Mouse (Mus musculus): ENCODE results near the gene Acat3.
"Not testable (repeated sequence)": the region's sequence is repeated elsewhere in the genome, so short reads cannot be mapped to it uniquely, and the experiment has no call there.

The Acat3 gene

DNA sequence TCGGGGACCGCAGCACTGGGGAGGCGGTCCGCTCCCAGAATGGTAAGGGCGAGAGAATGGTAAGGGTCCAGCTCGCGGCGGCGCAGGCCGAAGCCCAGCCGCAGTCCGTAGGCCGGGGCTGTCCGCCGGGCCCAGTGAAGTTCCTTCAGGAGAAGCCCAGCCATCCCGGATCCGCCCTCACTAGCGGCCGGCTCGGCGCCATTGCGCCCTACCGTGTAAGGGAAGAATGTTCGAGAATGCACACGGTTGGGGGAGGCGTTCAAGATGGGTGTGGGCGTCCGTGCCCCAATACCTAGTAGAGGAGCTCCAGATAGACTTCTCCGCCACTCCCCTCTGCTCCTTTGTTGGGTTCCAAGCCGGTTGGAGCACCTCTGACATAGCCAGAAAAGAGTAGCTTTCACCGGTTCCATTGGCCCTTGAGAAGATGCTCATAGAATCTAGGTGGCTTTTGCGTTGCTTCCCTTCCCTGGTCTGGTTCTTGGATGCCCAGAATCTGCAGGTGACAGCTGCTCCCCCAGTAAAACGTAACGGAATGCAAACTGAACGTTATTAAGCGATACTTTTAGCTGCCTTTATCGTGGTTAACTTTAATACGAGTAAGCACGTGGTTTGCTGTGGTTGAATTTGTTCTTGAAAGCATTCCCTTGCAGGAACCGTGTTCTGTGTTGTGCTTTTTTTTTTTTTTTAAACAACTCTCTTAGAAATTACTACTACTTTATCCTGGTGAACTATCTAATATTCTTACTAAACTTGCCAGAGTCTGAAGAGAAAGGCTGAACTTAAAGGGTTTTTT is 23.6 kb downstream of the Acat3 start:
- DNase-seq, result peak; percentile 53

DNA sequence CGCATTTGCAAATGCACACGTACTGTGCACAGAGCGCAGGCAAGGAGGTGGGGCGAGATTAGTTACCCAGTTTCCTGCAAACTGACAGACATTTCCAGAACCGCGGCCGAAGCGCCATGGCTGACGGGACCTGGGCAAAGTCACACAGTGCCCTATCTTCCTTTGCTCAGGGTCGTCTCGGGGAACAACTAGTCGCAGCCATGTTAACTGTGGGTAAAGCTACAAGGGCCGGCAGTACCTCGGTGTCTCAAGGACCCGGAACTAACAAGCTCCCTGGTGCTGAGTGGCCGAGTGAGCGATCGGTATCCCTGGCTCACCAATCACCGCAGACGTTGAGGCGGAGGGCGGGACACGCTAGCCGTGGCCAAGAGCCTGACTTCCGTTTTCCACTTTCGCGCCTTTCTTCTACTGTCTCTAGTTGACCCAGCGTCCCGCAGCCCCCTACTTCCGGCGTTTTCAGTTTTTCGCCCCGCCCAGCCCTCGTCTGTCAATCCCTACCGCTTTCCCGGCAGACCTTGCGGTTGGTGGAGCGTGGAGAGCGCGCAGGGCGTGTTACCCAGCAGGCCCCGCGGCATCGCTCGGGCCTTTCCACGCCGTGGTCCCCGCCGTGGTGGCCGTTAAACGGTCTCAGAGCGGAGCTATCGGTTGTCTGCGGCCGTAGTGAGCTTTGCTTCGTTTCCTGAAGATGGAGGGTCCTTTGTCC is 24.4 kb downstream of the Acat3 start, which contains the start of gene Mrpl18:
Gene Mrpl18, minus strand, starts transcription at position 465 of the 703 bp plus-strand sequence.
- peak; percentile 95 for DNase-seq

DNA sequence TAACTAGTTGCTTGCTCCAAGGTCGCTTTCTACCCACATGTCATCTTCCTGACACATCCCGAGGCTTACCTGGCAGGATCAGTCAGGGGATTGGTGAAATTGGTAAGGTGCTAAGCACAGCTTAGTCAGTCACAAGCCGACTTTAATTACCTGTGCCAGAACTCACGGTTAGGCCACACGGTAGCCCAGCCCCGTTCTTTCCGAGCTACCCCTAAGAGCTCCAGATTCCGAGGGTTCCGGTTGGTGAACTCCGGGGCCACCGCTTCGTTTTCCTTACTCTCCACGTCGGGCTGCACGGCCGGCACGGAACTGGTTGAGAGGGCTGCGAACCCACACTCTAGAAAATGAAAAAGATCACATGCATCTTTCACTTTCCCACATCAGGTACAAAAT is 24.9 kb downstream of the Acat3 start, which contains the start of gene Tcp1:
Gene Tcp1, plus strand, starts transcription at position 214 of the 393 bp plus-strand sequence.
- no peak for DNase-seq

DNA sequence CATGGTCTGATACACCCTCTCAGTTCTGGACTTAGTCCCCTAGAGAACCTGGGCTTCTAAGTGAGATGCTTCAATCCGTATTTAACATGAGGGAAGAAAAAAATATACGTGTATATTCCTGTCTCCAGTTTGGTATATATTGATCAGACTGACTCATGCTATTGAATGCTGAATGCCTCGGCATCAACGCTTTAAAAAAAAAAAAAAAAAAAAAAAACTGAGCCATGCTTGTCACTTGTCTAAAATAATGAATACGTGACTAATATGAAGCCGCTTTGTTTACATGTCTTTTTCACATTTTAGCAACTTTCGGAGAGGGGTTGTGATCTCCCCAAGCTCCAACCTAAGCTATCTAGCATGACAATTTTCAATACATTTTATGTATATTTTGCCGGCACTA is 30.0 kb downstream of the Acat3 start:
- no peak for DNase-seq

DNA sequence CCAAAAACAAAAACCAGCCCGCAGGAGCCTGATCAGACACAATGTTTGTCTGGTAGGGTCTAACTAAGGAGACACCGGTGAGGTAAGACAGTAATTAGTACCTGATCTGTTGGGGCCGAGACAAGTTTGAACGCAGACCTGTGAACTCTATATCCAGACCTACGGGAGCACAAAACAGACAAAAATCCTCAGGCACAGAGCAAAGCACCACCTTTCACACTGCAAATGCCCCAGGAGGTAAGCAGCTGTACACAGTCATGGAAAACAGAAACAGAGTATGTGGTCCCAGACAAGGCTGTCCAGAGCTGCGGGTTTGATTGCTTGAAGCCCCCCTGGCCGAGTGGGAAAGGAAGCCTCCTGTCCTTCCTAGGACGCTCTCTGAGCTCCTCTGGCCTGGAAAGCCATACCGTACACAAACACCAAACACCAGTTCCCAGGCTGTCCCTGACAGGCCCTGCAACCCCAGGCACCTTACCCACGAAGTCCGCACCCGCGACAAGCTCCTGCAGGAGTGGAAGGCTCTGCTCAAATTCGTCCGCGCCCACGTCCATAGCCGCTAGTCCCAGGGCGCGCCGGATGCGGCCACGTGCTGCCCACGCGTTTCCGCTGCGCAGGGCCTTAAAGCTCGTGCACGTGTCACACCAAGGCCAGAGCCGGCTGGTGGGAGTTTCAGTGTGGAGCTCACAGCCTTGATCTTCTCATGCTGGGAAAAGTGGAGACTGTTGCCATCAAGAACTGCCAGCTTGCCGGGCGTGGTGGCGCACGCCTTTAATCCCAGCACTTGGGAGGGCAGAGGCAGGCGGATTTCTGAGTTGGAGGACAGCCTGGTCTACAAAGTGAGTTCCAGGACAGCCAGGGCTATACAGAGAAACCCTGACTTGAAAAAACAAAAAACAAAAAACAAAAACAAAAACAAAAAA is 30.8 kb downstream of the Acat3 start, which contains the start of gene Pnldc1:
Gene Pnldc1, minus strand, starts transcription at position 870 of the 920 bp plus-strand sequence.
- DNase-seq, result no peak

DNA sequence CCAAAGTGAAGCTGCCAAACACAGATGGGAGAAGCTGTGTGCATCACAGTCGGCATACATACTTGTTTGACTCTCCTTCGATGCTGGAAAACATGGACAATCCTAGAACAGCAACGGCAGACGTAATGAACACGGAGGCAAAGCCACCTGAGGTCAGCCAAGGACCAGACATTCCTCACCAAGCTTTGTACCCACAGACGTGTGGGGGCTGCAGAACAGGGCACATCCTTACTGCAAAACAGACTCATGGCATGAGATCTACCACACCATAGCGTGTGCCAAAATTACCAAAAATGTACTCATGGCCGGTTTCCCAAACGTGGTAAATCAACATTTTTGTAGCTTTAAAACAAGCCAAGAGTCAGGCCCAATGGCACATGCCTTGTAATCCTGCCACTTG is 34.0 kb downstream of the Acat3 start:
- DNase-seq, result no peak

DNA sequence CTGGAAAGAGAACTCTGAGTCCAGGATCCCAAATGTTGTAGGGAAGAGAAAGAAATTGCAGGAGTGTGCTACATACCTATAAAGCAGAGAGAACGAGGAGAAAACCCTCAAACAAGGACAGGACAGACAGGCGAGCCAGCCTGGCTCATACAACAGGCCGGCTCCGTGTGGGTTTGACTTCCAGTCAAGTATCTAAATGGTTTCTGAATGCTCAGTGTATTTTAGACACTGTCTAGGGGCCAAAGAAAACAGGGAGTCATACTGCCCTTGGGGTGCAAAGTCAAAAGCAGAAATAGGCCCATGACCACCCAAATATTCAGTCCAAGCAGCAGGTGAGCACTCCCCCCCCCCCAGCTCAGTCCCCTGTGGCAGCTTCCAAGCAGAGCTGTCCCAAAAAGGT is 34.6 kb downstream of the Acat3 start:
- no peak for DNase-seq

DNA sequence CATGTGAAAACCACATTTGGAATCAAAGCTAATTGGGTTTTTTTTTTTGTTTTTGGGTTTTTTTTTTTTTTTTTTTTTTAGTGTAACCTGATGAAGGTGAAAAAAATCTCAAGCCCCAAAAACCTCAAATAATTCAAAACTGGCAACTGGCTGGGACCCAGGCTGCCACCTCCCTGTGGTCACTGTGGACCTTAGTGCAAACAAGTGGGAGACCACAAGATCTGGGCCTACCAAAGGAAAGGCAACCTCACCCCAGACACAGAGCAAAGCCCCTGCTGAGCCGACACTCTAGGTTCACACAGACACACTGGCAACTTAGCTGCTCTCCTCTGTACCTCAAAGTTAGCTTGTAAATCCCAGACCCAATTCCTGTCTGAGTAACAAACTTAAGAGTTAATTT is 36.1 kb downstream of the Acat3 start:
- no peak for DNase-seq

DNA sequence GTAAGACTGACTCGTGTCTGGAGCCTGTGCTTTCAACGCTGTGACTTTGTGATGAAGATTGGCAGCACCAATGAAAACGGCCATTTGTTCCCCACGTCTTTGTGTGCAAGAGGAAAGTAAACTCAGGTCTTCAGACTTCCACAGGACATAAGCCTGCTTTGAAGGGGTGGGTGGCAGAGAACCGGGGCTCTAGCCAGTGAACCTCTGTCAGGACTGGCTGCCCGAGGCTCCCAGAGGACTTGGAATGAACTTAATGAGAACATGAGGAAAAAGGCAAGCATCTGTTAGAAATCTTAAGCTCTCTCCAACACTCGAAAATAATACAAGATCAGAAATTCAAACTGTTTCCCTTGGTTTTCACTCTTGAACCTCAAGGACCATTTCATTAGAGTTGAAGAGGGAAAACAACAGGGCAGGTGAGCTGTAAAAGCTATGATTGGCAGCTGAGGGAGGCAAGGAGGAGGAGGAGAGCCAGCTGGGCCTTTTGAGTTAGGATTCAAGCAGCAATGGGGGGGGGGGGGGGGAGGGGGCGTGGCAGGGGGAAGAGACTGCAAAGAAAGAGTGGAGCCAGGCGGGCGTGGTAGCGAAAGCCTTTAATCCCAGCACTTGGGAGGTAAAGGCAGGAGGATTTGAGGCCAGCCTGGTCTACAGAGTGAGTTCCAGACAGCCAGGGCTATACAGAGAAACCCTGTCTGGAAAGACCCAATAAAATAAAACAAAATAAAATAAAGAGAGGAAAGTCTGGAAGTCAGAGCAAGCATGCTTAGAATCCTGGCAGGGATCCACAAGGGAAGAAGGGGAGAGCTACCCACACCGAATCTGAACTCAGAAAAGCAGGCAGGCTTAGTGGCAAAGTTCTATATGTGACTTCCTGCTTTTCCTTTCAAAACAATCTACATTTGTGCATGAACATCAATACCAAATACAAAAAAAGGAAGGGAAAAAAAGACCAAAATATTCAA is 36.7 kb downstream of the Acat3 start:
- DNase-seq, result no peak

DNA sequence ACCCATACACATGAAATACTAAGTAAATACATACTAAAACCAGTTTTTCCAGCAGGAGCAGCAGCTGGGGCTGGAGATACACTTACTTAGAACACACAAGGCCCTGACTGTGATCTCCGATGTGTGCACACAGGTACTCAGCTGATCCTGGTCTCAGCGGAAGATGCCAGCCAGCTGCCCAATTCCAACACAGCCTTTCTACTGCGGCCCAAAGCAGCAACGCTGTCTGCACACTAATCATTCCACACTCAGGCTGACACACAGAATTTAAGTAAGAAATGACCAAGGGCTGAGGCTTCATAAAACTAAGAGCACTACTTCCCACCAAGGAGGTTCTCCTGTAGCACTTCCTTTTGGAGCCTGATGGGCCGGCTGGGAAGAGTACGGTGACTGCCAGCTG is 38.1 kb downstream of the Acat3 start:
- no peak for DNase-seq

DNA sequence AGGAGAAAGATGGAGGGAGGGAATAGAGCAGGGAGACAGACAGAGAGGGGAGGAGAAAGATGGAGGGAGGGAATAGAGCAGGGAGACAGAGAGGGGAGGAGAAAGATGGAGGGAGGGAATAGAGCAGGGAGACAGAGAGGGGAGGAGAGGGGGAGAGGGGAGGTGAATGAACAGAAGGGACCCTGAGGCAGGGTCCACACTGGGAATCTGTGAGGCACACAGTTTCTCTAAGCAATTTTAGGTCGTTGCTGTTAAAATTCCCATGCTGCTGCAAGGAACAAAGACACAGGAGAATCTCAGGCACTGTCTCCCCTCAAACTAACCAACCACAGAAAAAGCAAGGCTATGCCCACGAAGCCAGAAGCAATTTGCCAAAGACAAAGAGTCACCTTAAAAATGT is 41.8 kb downstream of the Acat3 start:
- not testable (repeated sequence) for DNase-seq

DNA sequence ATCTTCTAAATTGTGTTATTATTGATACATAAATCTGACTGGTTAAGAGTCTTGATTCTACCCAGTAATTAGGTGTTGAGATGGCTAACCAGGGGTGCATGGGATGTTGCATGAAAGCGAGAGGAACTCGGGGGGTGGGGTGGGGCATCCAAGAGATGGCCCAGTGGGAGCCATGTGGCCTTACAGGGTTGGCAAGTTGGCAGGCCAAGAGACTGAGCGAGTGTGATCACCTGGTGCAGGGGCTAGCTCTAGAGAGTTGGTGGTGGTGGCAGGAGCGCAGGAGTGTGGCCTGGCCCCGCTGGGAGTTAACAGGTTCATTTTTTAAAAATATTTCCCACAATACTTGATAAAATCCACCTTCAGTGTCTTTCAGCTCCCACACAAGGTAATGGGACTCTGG is 42.7 kb downstream of the Acat3 start:
- no peak for DNase-seq

DNA sequence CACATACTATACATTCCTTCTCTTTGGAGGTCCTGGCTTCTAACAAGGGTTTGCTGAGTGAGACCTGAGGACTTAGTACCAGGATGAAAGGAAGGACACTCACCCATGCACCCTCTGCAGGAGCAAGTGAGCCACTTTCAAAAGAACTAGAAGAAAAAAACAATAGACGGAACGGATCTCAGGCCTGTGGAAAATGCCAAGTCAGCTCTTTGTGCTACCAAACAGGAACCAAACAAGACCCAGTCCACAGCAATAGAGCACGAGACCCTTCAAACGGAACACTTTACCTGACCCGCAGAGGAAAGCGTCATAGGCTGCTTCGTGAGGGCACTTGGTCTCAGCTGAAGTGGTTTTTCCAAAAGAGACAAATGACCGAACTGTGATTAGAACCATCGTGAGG is 48.4 kb downstream of the Acat3 start:
- no peak for DNase-seq

DNA sequence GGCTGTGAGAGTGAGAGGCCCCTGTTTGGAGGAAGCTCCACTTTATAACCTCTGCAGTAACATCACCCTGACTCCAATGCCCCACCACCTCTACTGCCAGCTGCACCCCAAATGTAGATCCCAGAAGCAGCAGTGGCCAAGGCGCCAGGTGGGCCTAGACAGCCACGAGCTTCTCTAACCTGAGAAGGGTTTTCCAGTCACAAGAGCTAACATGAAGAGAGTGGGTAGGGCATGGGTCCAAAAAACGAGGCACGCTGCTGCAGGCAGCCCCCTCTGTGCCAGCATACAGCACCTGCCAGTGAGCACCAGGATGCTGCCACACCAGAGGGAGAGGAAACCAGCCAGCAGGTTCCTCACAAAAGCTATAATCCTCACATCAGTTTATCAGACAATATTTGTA is 49.3 kb downstream of the Acat3 start:
- no peak for DNase-seq

DNA sequence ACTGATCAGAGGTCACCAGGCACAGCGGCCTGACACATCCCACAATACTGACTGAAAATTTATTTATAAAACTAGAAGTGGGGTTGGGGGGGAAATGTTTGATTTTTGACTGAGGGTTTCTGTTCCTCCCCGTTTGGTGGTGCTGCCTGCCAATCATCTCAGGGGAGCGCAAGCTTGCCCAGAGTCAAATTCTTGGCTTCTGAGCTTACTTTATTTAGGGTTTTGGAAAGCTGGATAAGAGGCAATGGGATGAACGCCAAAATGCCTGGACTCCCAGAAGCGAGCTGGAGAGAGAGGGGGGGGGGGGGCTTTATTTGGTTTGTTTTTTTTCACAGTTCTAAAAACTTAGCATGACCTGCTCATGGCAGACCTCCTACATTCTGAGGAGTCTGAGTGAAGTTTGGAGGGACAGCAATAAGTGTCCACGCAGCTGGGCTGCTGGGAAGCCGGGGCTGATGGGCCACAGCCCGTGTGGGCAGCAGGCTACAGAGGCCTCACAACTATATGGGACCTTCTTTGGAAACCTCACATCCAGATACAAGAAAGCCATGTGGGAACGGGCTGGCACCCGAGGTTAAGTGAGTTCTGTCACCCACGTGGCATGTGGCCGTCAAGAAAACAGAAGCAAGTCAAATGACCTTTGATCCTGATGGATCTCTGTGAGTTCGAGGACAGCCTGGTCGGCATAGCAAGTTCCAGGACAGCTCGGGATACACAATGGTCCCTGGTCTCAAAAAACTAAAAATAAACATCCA is 53.2 kb downstream of the Acat3 start:
- DNase-seq, result no peak

DNA sequence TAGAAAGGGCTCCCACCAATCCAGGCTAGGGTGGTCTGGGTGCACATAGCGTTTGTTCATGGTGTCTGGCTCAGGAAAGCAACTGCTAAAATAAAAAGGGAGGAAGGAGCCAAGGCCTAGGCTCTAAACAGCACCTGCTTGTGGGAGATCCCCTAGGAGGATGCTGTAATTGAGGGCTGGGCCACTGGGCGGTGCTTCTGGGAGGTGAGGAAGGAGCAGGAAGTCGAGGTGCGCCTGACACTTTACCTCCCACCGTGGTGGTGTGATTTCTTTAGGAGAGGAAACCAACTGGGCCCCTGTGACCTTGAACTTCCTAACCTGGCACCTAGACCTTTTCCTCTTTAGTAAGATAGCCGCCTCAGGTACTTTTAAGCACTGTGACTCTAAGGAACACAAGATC is 53.8 kb downstream of the Acat3 start:
- DNase-seq, result no peak

DNA sequence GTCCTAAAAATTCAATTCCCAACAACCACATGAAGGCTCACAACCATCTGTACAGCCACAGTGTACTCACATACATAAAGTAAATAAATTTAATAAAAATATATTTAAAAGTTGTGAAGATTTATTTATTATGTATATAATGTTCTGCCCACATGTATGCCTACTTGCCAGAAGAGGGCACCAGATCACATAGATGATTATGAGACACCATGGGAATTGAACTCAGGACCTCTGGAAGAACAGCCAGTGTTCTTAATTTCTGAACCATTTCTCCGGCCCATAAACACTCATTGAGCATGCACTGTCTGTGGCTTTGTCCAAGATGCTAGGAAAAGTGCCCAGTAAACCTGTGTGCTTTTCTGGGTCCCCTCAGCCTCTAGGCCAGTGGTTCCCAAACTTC is 59.2 kb downstream of the Acat3 start:
- no peak for DNase-seq

DNA sequence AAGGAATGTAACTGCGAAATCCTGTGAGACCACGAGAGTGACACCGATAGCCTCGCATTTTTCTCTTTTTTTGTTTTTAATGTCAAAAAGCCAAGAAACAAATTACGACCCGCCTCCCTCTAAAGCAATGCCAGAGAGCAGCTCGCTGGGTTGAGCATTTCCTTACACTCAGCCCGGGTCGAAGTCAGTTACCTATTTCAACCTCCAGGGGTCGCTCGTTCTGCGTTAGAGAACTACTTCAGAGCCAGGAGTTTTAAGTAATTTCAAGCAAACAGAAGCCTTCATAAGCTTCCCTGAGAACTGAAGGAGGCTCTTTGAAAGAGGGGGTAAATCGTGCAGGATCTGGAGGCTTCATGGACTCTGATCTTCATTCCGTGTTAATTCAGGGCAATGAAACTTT is 60.2 kb downstream of the Acat3 start:
- DNase-seq, result peak; percentile 80

DNA sequence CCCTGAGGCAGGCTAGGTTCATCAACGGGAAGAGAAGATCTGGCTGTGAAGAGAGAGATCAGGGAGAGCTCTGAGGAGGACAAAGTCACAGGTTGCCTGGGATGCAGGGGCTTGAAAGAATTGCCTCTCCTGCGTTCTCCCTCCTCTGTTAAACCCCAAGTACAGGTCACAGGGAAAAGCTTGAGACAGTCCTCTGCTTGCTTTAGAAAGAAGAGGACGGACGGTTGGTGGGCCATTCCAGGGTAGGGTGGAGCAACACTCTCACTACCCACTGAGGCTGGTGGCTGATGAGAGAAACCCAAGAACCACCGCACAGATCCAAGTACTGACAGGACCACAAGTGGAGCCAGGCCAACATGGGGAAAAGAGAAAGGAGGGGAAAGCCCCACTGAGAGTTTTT is 64.7 kb downstream of the Acat3 start, which contains the start of gene Mrgprh:
Gene Mrgprh, plus strand, starts transcription at position 301 of the 400 bp plus-strand sequence.
- DNase-seq, result no peak
